Mouse (Mus musculus): Measurements from ENCODE around the gene Ift80. TPM values are rescaled to one million over a fixed set of nuclear protein-coding genes. Genes with fewer than 3 reads are reported as not detected.

Ift80 gene
- polyA plus RNA-seq, 1 experiment from 2014 or later, result 22.1 TPM

GRCm38 (mm10) chr3:68886845-68887244 is 117.5 kb downstream of the Ift80 start:
- Histone ChIP-seq H3K4me1 (ENCODE audit: control insufficient read depth, insufficient read depth, low read length) (no peaks in the 10 kb centered on the region), H3K27me3 (ENCODE audit: control insufficient read depth, insufficient read depth, low read length) (no peaks in the 10 kb centered on the region), H3K36me3 (ENCODE audit: control insufficient read depth, insufficient read depth, low read length) (no peaks in the 10 kb centered on the region), H3K4me2 (replicated peaks; ENCODE audit: low read depth, low read length) (no peak overlapping the region), H3K4me3 (ENCODE audit: low read length) (no peak overlapping the region), H3K9me3 (ENCODE audit: control insufficient read depth, low read length) (no peaks in the 10 kb centered on the region), H3K9ac (ENCODE audit: low read depth, low read length) (no peak overlapping the region), H3K27ac (ENCODE audit: low read depth, low read length) (no peak overlapping the region)
- 86% methylated on average over 5 of the region's 5 CpGs for WGBS
- ATAC-seq (ENCODE audit: low FRiP score, low TSS enrichment), result no peak

DNA sequence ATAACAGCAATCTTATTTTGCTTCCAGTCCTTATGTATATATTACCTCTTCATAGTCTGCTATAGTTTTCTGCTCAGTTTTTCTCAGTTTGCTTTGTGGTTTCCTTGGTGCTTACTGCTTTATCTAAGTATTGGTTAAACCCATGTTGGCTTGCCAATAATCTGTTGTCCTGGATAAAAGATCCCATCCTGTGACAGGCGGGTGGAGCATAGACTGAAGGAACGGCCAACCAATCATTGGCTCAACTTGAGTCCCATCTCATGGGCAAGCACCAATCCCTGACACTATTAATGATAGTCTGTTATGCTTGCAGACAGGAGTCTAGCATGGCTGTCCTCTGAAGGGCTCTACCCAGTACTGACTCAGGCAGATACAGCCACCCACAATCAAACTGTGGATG is 130.3 kb downstream of the Ift80 start:
- H3K4me3 ChIP-seq (ENCODE audit: low read length), result no peak overlapping the region
- no peaks in the 10 kb centered on the region for H3K9me3 ChIP-seq (ENCODE audit: control insufficient read depth, low read length)
- peaks cover 7% of the 10 kb centered on the region; the same call in 1 of the 2 replicates for H3K4me1 ChIP-seq (ENCODE audit: control insufficient read depth, insufficient read depth, low read length)
- WGBS, result 98% methylated on average over 2 of the region's 2 CpGs
- H3K9ac ChIP-seq (ENCODE audit: low read depth, low read length), result no peak overlapping the region
- H3K36me3 ChIP-seq (ENCODE audit: control insufficient read depth, insufficient read depth, low read length), result no peaks in the 10 kb centered on the region
- no peak for ATAC-seq (ENCODE audit: low FRiP score, low TSS enrichment)
- peaks cover 14% of the 10 kb centered on the region for H3K27me3 ChIP-seq (ENCODE audit: control insufficient read depth, insufficient read depth, low read length)
- H3K27ac ChIP-seq (ENCODE audit: low read depth, low read length), result no peak overlapping the region
- no peak overlapping the region for H3K4me2 ChIP-seq (replicated peaks; ENCODE audit: low read depth, low read length)

GRCm38 (mm10) chr3:68870568-68870950 is 133.8 kb downstream of the Ift80 start:
- 2% methylated on average over 15 of the region's 15 CpGs for WGBS
- peak; percentile 28; the same call in 1 of the 2 replicates for ATAC-seq (ENCODE audit: low FRiP score, low TSS enrichment)

GRCm38 (mm10) chr3:68869691-68870567 is 134.4 kb downstream of the Ift80 start:
- Histone ChIP-seq H3K27me3 (ENCODE audit: control insufficient read depth, insufficient read depth, low read length) (peaks cover 14% of the 10 kb centered on the region), H3K4me2 (replicated peaks; ENCODE audit: low read depth, low read length) (peak overlapping the region; percentile 100), H3K36me3 (ENCODE audit: control insufficient read depth, insufficient read depth, low read length) (no peaks in the 10 kb centered on the region), H3K9me3 (ENCODE audit: control insufficient read depth, low read length) (no peaks in the 10 kb centered on the region), H3K9ac (ENCODE audit: low read depth, low read length) (peak overlapping the region; percentile 67), H3K27ac (ENCODE audit: low read depth, low read length) (no peak overlapping the region), H3K4me3 (ENCODE audit: low read length) (peak overlapping the region; percentile 65), H3K4me1 (ENCODE audit: control insufficient read depth, insufficient read depth, low read length) (peaks cover 7% of the 10 kb centered on the region; the same call in 1 of the 2 replicates)
- peak; percentile 79 for ATAC-seq (ENCODE audit: low FRiP score, low TSS enrichment)
- WGBS, result under 1% methylated on average over 89 of the region's 96 CpGs

More at GRCm38 (mm10) chr3:68870568-68870950, 133.8 kb downstream of the Ift80 start:
- peaks cover 7% of the 10 kb centered on the region; the same call in 1 of the 2 replicates for H3K4me1 ChIP-seq (ENCODE audit: control insufficient read depth, insufficient read depth, low read length)
- peak overlapping the region; percentile 65 for H3K4me3 ChIP-seq (ENCODE audit: low read length)
- H3K9me3 ChIP-seq (ENCODE audit: control insufficient read depth, low read length), result no peaks in the 10 kb centered on the region
- no peaks in the 10 kb centered on the region for H3K36me3 ChIP-seq (ENCODE audit: control insufficient read depth, insufficient read depth, low read length)
- peaks cover 14% of the 10 kb centered on the region for H3K27me3 ChIP-seq (ENCODE audit: control insufficient read depth, insufficient read depth, low read length)
- H3K27ac ChIP-seq (ENCODE audit: low read depth, low read length), result no peak overlapping the region
- H3K9ac ChIP-seq (ENCODE audit: low read depth, low read length), result peak overlapping the region; percentile 67; the same call in 1 of the 2 replicates
- H3K4me2 ChIP-seq (replicated peaks; ENCODE audit: low read depth, low read length), result peak overlapping the region; percentile 100

- no peaks in the 10 kb centered on the region for H3K9me3 ChIP-seq (ENCODE audit: control insufficient read depth, low read length)
- peaks cover 14% of the 10 kb centered on the region for H3K27me3 ChIP-seq (ENCODE audit: control insufficient read depth, insufficient read depth, low read length)
- under 1% methylated on average over 48 of the region's 62 CpGs for WGBS
- H3K27ac ChIP-seq (ENCODE audit: low read depth, low read length), result no peak within 1 kb of the TSS
- H3K4me2 ChIP-seq (replicated peaks; ENCODE audit: low read depth, low read length), result peak within 1 kb of the TSS; percentile 100
- peak; percentile 84 for ATAC-seq (ENCODE audit: low FRiP score, low TSS enrichment)
- no peaks in the 10 kb centered on the region for H3K36me3 ChIP-seq (ENCODE audit: control insufficient read depth, insufficient read depth, low read length)
- H3K9ac ChIP-seq (ENCODE audit: low read depth, low read length), result peak within 1 kb of the TSS; percentile 67
- H3K4me1 ChIP-seq (ENCODE audit: control insufficient read depth, insufficient read depth, low read length), result peaks cover 7% of the 10 kb centered on the region; the same call in 1 of the 2 replicates
- peak within 1 kb of the TSS; percentile 65 for H3K4me3 ChIP-seq (ENCODE audit: low read length)
These were observed 135.1 kb downstream of the Ift80 start, which contains the start of gene 1110032F04Rik for GRCm38 (mm10) chr3:68869211-68869690. TSS of gene 1110032F04Rik (plus strand) at chr3:68869586.

DNA sequence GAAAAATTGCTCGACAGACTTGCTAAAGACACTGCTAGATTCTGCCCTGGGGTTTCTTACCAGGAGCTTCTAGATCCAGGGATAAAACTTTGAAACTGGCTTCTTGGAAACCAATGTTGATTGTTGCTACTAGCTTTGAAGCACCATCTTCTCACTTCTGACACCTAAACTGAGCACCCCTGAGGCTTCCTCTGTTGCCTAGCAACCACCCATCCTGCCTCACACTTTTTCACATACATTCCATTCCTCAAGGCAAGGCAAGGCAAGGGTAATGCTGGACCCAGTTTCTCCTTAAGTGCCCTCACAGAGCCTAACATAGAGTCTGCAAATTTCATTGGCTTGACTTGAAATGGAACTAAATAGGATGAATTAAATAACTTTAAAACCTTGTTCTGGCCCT is 152.0 kb downstream of the Ift80 start:
- Histone ChIP-seq H3K4me3 (ENCODE audit: low read length) (no peak overlapping the region), H3K4me2 (replicated peaks; ENCODE audit: low read depth, low read length) (no peak overlapping the region), H3K27me3 (ENCODE audit: control insufficient read depth, insufficient read depth, low read length) (no peaks in the 10 kb centered on the region), H3K27ac (ENCODE audit: low read depth, low read length) (no peak overlapping the region), H3K36me3 (ENCODE audit: control insufficient read depth, insufficient read depth, low read length) (no peaks in the 10 kb centered on the region), H3K4me1 (ENCODE audit: control insufficient read depth, insufficient read depth, low read length) (no peaks in the 10 kb centered on the region), H3K9ac (ENCODE audit: low read depth, low read length) (no peak overlapping the region), H3K9me3 (ENCODE audit: control insufficient read depth, low read length) (no peaks in the 10 kb centered on the region)
- no peak for ATAC-seq (ENCODE audit: low FRiP score, low TSS enrichment)
- 97% methylated on average over 1 of the region's 1 CpGs for WGBS

GRCm38 (mm10) chr3:68848323-68848722 is 156.0 kb downstream of the Ift80 start:
- 61% methylated on average over 3 of the region's 3 CpGs for WGBS
- H3K36me3 ChIP-seq (ENCODE audit: control insufficient read depth, insufficient read depth, low read length), result no peaks in the 10 kb centered on the region
- no peak for ATAC-seq (ENCODE audit: low FRiP score, low TSS enrichment)
- H3K9ac ChIP-seq (ENCODE audit: low read depth, low read length), result no peak overlapping the region
- no peak overlapping the region for H3K4me2 ChIP-seq (replicated peaks; ENCODE audit: low read depth, low read length)
- no peaks in the 10 kb centered on the region for H3K9me3 ChIP-seq (ENCODE audit: control insufficient read depth, low read length)
- H3K4me1 ChIP-seq (ENCODE audit: control insufficient read depth, insufficient read depth, low read length), result no peaks in the 10 kb centered on the region
- no peak overlapping the region for H3K27ac ChIP-seq (ENCODE audit: low read depth, low read length)
- H3K4me3 ChIP-seq (ENCODE audit: low read length), result no peak overlapping the region
- H3K27me3 ChIP-seq (ENCODE audit: control insufficient read depth, insufficient read depth, low read length), result no peaks in the 10 kb centered on the region

GRCm38 (mm10) chr3:68844025-68844424 is 160.3 kb downstream of the Ift80 start:
- H3K36me3 ChIP-seq (ENCODE audit: control insufficient read depth, insufficient read depth, low read length), result no peaks in the 10 kb centered on the region
- no peak overlapping the region for H3K27ac ChIP-seq (ENCODE audit: low read depth, low read length)
- H3K27me3 ChIP-seq (ENCODE audit: control insufficient read depth, insufficient read depth, low read length), result no peaks in the 10 kb centered on the region
- ATAC-seq (ENCODE audit: low FRiP score, low TSS enrichment), result no peak
- 94% methylated on average over 4 of the region's 4 CpGs for WGBS
- no peak overlapping the region for H3K4me3 ChIP-seq (ENCODE audit: low read length)
- H3K9me3 ChIP-seq (ENCODE audit: control insufficient read depth, low read length), result no peaks in the 10 kb centered on the region
- H3K4me2 ChIP-seq (replicated peaks; ENCODE audit: low read depth, low read length), result no peak overlapping the region
- H3K4me1 ChIP-seq (ENCODE audit: control insufficient read depth, insufficient read depth, low read length), result no peaks in the 10 kb centered on the region
- no peak overlapping the region for H3K9ac ChIP-seq (ENCODE audit: low read depth, low read length)

Data from kidney, embryonic 14.5 days (tissue).